Mouse (Mus musculus) common myeloid progenitor, adult 5-6 weeks (primary cell): ENCODE measurements around the gene Sgf29. TPM values are rescaled to one million over a fixed set of nuclear protein-coding genes. Genes with fewer than 3 reads are reported as not detected.

Experiments used
- ATAC-seq: replicated peaks from 2 replicates; pipeline ENCODE4 v1.8.0; 2016; ENCODE audit warnings: low read depth, mild to moderate bottlenecking, moderate TSS enrichment, inconsistent platforms; ENCODE audit not compliant: poor library complexity, severe bottlenecking
- total RNA-seq: library from RNA; stranded (forward); fragments of 200-1000, 187-1606 nt; gene quantifications from 2 replicates; pipeline ENCODE4 v1.2.3, GENCODE M21; 2017

The Sgf29 gene
- total RNA-seq, 1 experiment from 2014 or later = 40.8 TPM

GRCm38 (mm10) chr7:126701559-126702357 is 52.6 kb downstream of the Sgf29 start:
- no peak for ATAC-seq

GRCm38 (mm10) chr7:126702358-126702757 is 53.2 kb downstream of the Sgf29 start:
- peak; percentile 54 for ATAC-seq

- ATAC-seq = no peak
Measured at GRCm38 (mm10) chr7:126702861-126703756, 54.0 kb downstream of the Sgf29 start.

- 0 out of 2 replicates have a peak, but pooled peaks have one; percentile 5 for ATAC-seq
Measured at GRCm38 (mm10) chr7:126703757-126704077, 54.6 kb downstream of the Sgf29 start.

- ATAC-seq = peak; percentile 57
Measured at GRCm38 (mm10) chr7:126704121-126704980, 55.2 kb downstream of the Sgf29 start.

DNA sequence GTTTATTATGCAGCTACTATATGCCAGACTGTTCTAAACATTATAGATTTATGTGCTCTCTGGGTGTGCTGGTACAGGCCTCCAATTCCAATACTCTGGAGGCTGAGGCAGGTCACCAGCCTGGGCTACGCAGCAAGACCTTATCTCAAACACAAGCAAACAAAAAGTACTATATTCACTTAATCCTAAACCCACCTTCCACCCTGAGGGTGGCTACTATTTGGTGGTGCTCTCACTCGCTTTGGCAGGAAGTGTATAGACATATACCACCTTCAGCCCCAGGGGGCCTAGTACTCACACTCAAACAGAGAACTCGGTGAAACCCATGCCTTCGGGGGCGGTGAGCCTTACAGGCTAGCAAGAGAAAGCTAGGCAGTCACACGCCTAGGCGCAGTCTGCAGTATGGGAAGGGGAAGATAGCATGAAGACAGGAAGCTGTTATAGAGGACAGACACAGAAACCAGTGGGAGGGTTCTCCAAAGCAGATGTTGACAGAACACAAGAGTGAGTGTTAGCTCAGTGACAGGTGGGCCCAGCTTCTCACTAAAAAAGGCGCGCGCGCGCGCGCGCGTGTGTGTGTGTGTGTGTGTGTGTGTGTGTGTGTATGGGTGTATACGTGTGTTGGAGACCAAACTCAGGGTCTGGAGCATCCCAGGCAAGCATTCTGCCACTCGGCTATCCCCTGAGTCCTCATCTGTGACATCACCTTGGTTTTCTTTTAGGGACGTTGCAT is 58.5 kb downstream of the Sgf29 start, which contains the start of gene Coro1a:
Gene Coro1a (minus strand): TSS at position 346 of the 733 bp plus-strand sequence.
- peak; percentile 29 for ATAC-seq

- no peak for ATAC-seq
Measured at GRCm38 (mm10) chr7:126708175-126708952, 59.3 kb downstream of the Sgf29 start.

- ATAC-seq = peak; percentile 53; the same call in 1 of the 2 replicates
Measured at GRCm38 (mm10) chr7:126710266-126710665, 61.2 kb downstream of the Sgf29 start.

DNA sequence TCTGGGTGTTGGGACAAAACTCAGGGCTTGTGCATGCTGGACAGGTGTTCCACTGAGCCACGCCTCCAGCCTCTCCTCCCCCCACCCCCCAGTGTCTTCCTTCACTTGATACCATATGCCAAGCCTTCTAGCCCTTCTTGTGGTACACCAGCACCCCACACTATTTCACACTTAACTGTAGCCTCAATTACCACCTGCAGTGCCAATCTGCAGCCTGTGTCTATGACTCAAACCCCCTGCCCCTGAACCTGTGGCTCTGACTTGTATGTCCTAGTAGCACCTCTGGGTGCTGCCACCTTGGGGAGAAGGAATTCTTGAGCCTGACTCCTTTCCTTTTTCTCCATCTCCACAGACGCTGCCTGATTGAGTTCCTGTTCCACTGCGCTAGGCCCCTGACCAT is 62.8 kb downstream of the Sgf29 start:
- no peak for ATAC-seq

GRCm38 (mm10) chr7:126715679-126716078 is 66.6 kb downstream of the Sgf29 start:
- no peak for ATAC-seq

DNA sequence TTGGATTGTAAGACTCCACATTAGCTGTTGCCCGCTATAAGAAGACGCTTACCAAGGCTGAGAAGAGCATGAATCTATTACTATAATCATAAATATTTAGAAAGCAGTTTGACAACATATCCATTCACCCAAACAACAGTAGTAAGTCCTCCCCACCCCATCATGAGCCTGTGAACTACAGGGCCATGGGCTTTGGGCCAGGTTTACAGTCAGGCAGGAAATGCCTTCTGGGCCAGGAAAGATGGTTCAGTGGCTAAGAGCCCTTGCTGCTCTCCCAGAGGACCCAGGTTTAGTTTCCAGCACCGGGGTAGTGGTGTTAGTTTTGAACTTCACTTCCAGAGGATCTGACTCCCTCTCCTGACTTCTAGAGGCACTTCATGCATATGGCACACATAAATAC is 68.5 kb downstream of the Sgf29 start:
- ATAC-seq = no peak

DNA sequence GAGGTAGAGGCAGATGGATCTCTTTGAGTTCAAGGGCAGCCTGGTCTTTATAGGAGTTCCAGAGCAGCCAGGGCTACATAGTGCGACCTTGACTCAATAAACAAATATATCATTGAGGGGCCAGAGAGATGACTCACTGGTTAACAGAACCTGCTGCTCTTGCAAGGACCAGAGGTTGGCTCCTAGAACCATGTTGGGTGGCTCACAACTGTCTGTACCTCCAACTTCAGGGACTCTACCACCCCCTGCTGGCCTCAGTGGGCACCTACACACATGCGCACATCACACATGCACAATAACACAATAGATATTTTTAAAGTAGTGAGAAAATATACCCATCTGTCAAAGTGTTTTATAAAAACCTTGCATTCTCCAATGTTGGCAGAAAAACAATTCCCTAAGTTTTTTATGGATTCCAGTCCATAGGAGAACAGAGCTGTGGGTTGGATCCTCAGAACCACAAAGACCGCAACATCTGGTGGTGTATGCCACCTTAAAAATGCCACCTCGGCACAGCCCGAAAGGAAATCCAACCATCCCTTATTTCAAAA is 69.8 kb downstream of the Sgf29 start:
- peak; percentile 36; the same call in 1 of the 2 replicates for ATAC-seq

DNA sequence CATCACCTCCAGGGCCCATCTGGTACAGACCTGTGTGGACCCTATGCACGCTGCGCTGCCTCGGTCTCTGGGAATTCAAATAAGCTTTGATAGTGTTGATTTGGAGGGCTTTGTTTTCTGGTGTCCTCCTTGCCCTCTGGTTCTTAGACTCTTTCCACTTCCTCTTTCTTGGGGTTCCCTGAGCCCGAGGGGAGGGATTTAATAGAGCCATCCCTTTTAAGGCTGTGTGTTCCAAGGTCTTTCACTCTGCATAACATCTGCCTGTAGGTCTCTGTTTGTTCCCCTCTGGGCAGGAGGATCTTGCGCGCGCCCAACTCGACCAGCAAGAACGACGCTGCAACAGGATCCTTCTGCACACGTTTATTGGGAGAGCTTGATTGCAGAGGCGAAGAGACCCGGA is 72.5 kb downstream of the Sgf29 start:
- peak; percentile 77 for ATAC-seq

Other genes with a start within 250 kb of the Sgf29 start
- gene Cd19, start 234.4 kb upstream of the Sgf29 start, total RNA-seq = 0.32 TPM in 1 of 2 replicates, not detected in the other
- gene Rabep2, start 220.6 kb upstream of the Sgf29 start, total RNA-seq = 22.5 and 23.1 TPM in 2 replicates
- gene Atp2a1, start 186.2 kb upstream of the Sgf29 start, total RNA-seq = 0.41 TPM in 1 of 2 replicates, not detected in the other
- 16.6 and 17.3 TPM in 2 replicates for gene Sh2b1, start 173.9 kb upstream of the Sgf29 start, total RNA-seq
- gene Tufm, start 161.9 kb upstream of the Sgf29 start, total RNA-seq = 92.3 and 108 TPM in 2 replicates
- gene Atxn2l, start 145.9 kb upstream of the Sgf29 start, total RNA-seq = 37.0 and 51.1 TPM in 2 replicates
- 231 and 257 TPM in 2 replicates for gene Eif3c, start 82.9 kb upstream of the Sgf29 start, total RNA-seq
- gene Apobr, start 64.4 kb upstream of the Sgf29 start, total RNA-seq = 5.7 and 6.5 TPM in 2 replicates
- 18.1 and 21.2 TPM in 2 replicates for gene Cln3, start 63.5 kb upstream of the Sgf29 start, total RNA-seq
- 0.23 TPM in 1 of 2 replicates, not detected in the other for gene Il27, start 54.4 kb upstream of the Sgf29 start, total RNA-seq
- gene Nupr1, start 18.4 kb upstream of the Sgf29 start, total RNA-seq = 2.5 and 2.8 TPM in 2 replicates
- gene Sult1a1, start 27.1 kb downstream of the Sgf29 start, total RNA-seq = 0.37 TPM in 1 of 2 replicates, not detected in the other
- 119 and 144 TPM in 2 replicates for gene Bola2, start 46.1 kb downstream of the Sgf29 start, total RNA-seq
- 3.4 and 6.0 TPM in 2 replicates for gene Slx1b, start 46.5 kb downstream of the Sgf29 start, total RNA-seq
- gene Coro1a, start 58.5 kb downstream of the Sgf29 start, total RNA-seq = 301 and 302 TPM in 2 replicates
- gene Mapk3, start 110.3 kb downstream of the Sgf29 start, total RNA-seq = 23.0 and 28.2 TPM in 2 replicates
- 2.3 and 5.1 TPM in 2 replicates for gene Gdpd3, start 117.0 kb downstream of the Sgf29 start, total RNA-seq
- gene Ypel3, start 127.6 kb downstream of the Sgf29 start, total RNA-seq = 38.9 and 42.7 TPM in 2 replicates
- gene Tbx6, start 132.2 kb downstream of the Sgf29 start, total RNA-seq = not detected in 2 replicates
- gene Ppp4c, start 143.2 kb downstream of the Sgf29 start, total RNA-seq = 120 and 125 TPM in 2 replicates
- not detected in 2 replicates for gene Fam57b, start 148.4 kb downstream of the Sgf29 start, total RNA-seq
- gene 4930451I11Rik, start 182.3 kb downstream of the Sgf29 start, total RNA-seq = not detected in 2 replicates
- not detected in 2 replicates for gene Doc2a, start 198.1 kb downstream of the Sgf29 start, total RNA-seq
- gene Hirip3, start 212.7 kb downstream of the Sgf29 start, total RNA-seq = 283 and 331 TPM in 2 replicates
- gene Ino80e, start 213.1 kb downstream of the Sgf29 start, total RNA-seq = 33.4 and 43.2 TPM in 2 replicates
- 32.2 and 42.2 TPM in 2 replicates for gene Taok2, start 235.4 kb downstream of the Sgf29 start, total RNA-seq